Comparison of ENCODE assay signal across 8 mouse cellular contexts in the genomic region with DNA sequence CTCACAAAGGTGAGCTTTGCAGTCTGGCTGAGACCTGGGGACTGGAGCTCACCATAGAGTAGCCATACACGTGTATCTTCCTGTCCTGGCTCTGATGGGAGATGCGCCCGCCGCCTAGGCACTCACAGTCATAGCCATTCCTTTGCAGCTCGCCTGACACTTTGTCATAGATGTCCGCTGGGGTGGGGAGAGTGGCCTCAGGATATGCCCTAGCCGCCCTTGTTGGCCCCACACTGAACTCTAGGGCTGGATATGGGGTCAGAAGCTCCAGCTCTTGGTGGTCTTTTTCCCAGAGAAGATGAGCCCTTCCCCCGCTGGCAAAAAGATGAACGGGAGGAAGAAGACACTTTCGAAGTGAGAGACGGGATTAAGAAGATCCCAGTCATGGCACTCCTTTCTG. TPM values are rescaled to one million over a fixed set of nuclear protein-coding genes. Genes with fewer than 3 reads are reported as not detected.
DNase-seq lines count a peak whose midpoint lies in the region; ATAC-seq and TF ChIP-seq lines count a peak whose summit lies in the region.

No protein-coding gene starts in this region.

- TF ChIP-seq CTCF in lung, postnatal 0 days (IDR thresholded peaks at IDR 0.05): no peak

- H3K4me3 ChIP-seq in erythroblast, embryonic 14.5 days (replicated peaks): peak overlapping the region; percentile 72
- peak overlapping the region; percentile 46 for H3K4me3 ChIP-seq in lung, postnatal 0 days (ENCODE audit: low read depth, low read length)
- peak overlapping the region; percentile 54 for H3K4me3 ChIP-seq in intestine, embryonic 15.5 days (replicated peaks)
- H3K4me3 ChIP-seq in neural tube, embryonic 14.5 days (ENCODE audit: low read depth, low read length): peak overlapping the region; percentile 45

- peaks cover 48% of the 10 kb centered on the region for H3K4me1 ChIP-seq in erythroblast, embryonic 14.5 days (ENCODE audit: control insufficient read depth)
- H3K4me1 ChIP-seq in lung, postnatal 0 days (ENCODE audit: insufficient read depth, low read depth, low read length): peaks cover 17% of the 10 kb centered on the region
- H3K4me1 ChIP-seq in intestine, embryonic 15.5 days (replicated peaks): peaks cover 49% of the 10 kb centered on the region
- H3K4me1 ChIP-seq in neural tube, embryonic 14.5 days (ENCODE audit: control insufficient read depth, insufficient read depth, low read length): peaks cover 25% of the 10 kb centered on the region

- H3K9me3 ChIP-seq in erythroblast, embryonic 14.5 days (ENCODE audit: control insufficient read depth, low read length): peaks cover 24% of the 10 kb centered on the region
- no peaks in the 10 kb centered on the region for H3K9me3 ChIP-seq in lung, postnatal 0 days (ENCODE audit: low read length)
- H3K9me3 ChIP-seq in intestine, embryonic 15.5 days: no peaks in the 10 kb centered on the region
- H3K9me3 ChIP-seq in neural tube, embryonic 14.5 days (ENCODE audit: control insufficient read depth, low read length): no peaks in the 10 kb centered on the region

- peak overlapping the region; percentile 87; the same call in 1 of the 2 replicates for H3K27ac ChIP-seq in lung, postnatal 0 days (ENCODE audit: low read length)
- peak overlapping the region; percentile 95 for H3K27ac ChIP-seq in intestine, embryonic 15.5 days
- H3K27ac ChIP-seq in neural tube, embryonic 14.5 days (ENCODE audit: low read depth, low read length): peak overlapping the region; percentile 82; the same call in 1 of the 2 replicates

- no peak for ATAC-seq in erythroblast, adult 5-6 weeks (replicated peaks; ENCODE audit: low FRiP score, poor library complexity, severe bottlenecking)
- no peak for ATAC-seq in lung, postnatal 0 days
- ATAC-seq in intestine, embryonic 15.5 days: no peak
- no peak for ATAC-seq in neural tube, embryonic 14.5 days (ENCODE audit: low read depth)

- peak overlapping the region; percentile 46 for H3K9ac ChIP-seq in lung, postnatal 0 days (replicated peaks; ENCODE audit: low read depth)
- peak overlapping the region; percentile 61 for H3K9ac ChIP-seq in intestine, embryonic 15.5 days
- H3K9ac ChIP-seq in neural tube, embryonic 14.5 days (replicated peaks; ENCODE audit: low read depth, low read length): peak overlapping the region; percentile 58

- peaks cover 13% of the 10 kb centered on the region for H3K36me3 ChIP-seq in erythroblast, embryonic 14.5 days (ENCODE audit: control insufficient read depth)
- no peaks in the 10 kb centered on the region for H3K36me3 ChIP-seq in lung, postnatal 0 days (ENCODE audit: insufficient read depth, low read length)
- H3K36me3 ChIP-seq in intestine, embryonic 15.5 days: peaks cover 3% of the 10 kb centered on the region; the same call in 1 of the 2 replicates
- H3K36me3 ChIP-seq in neural tube, embryonic 14.5 days (ENCODE audit: control insufficient read depth, insufficient read depth, low read length): peaks cover 4% of the 10 kb centered on the region; the same call in 1 of the 2 replicates

- WGBS in lung, postnatal 0 days: 17% methylated on average over 11 of the region's 11 CpGs
- WGBS in intestine, embryonic 15.5 days: 6% methylated on average over 11 of the region's 11 CpGs
- WGBS in neural tube, embryonic 14.5 days: 16% methylated on average over 11 of the region's 11 CpGs

- TF ChIP-seq EP300 in lung, postnatal 0 days (IDR thresholded peaks at IDR 0.05): no peak

- H3K27me3 ChIP-seq in erythroblast, embryonic 14.5 days (ENCODE audit: control insufficient read depth): peaks cover 41% of the 10 kb centered on the region
- H3K27me3 ChIP-seq in lung, postnatal 0 days (replicated peaks; ENCODE audit: insufficient read depth, low read length): peaks cover 32% of the 10 kb centered on the region
- H3K27me3 ChIP-seq in intestine, embryonic 15.5 days (replicated peaks): peaks cover 31% of the 10 kb centered on the region
- peaks cover 26% of the 10 kb centered on the region for H3K27me3 ChIP-seq in neural tube, embryonic 14.5 days (ENCODE audit: control insufficient read depth, insufficient read depth, low read length)

- peak overlapping the region; percentile 81 for H3K4me2 ChIP-seq in lung, postnatal 0 days (replicated peaks; ENCODE audit: low read depth, low read length)
- H3K4me2 ChIP-seq in intestine, embryonic 15.5 days (replicated peaks): peak overlapping the region; percentile 87
- H3K4me2 ChIP-seq in neural tube, embryonic 14.5 days (ENCODE audit: low read depth, low read length): peak overlapping the region; percentile 74

- no peak for DNase-seq in lung, postnatal 0 days (ENCODE audit: low spot score)
- DNase-seq in lung, postnatal 14 days: no peak
- DNase-seq in ovary, adult 18-20 months (ENCODE audit: low spot score): no peak
- no peak for DNase-seq in embryo, embryonic 9.5 days (ENCODE audit: extremely low spot score)

RNA-seq across cellular contexts. Expression of gene Mamdc4, which starts 0.5 kb away (rescaled TPM):
- 0.09 and 0.38 TPM in 2 replicates for polyA plus RNA-seq in erythroblast, embryonic 14.5 days (2012)
- total RNA-seq in erythroblast, adult 5-6 weeks (2015; ENCODE audit: low replicate concordance): 2.5 and 7.1 TPM in 2 replicates
- 4.3 and 4.5 TPM in 2 replicates for total RNA-seq in erythroblast, adult 5-6 weeks (2017; ENCODE audit: low replicate concordance)
- 0.31 and 1.2 TPM in 2 replicates for polyA plus RNA-seq in lung, postnatal 0 days (2015; fragmentation: Nextera tagmentation; extraction: Ambion mirVana)
- polyA plus RNA-seq in intestine, embryonic 15.5 days (2015; fragmentation: Nextera tagmentation; extraction: Ambion mirVana): 297 and 389 TPM in 2 replicates
- 2.2 and 2.3 TPM in 2 replicates for polyA plus RNA-seq in neural tube, embryonic 14.5 days (2014; fragmentation: Nextera tagmentation; extraction: Ambion mirVana)

RNA-seq across cellular contexts. Expression of gene Phpt1, which starts 0.9 kb away (rescaled TPM):
- polyA plus RNA-seq in erythroblast, embryonic 14.5 days (2012): 0.21 and 0.30 TPM in 2 replicates
- 0.96 and 7.1 TPM in 2 replicates for total RNA-seq in erythroblast, adult 5-6 weeks (2015; ENCODE audit: low replicate concordance)
- total RNA-seq in erythroblast, adult 5-6 weeks (2017; ENCODE audit: low replicate concordance): 2.1 TPM in 1 of 2 replicates, not detected in the other
- polyA plus RNA-seq in lung, postnatal 0 days (2015; fragmentation: Nextera tagmentation; extraction: Ambion mirVana): 97.7 and 103 TPM in 2 replicates
- polyA plus RNA-seq in intestine, embryonic 15.5 days (2015; fragmentation: Nextera tagmentation; extraction: Ambion mirVana): 163 and 190 TPM in 2 replicates
- polyA plus RNA-seq in neural tube, embryonic 14.5 days (2014; fragmentation: Nextera tagmentation; extraction: Ambion mirVana): 184 and 209 TPM in 2 replicates

RNA-seq across cellular contexts. Expression of gene Ajm1, which starts 7.4 kb away (rescaled TPM):
- polyA plus RNA-seq in erythroblast, embryonic 14.5 days (2012): 0.01 TPM in 1 of 2 replicates, not detected in the other
- 0.63 TPM in 1 of 2 replicates, not detected in the other for total RNA-seq in erythroblast, adult 5-6 weeks (2015; ENCODE audit: low replicate concordance)
- total RNA-seq in erythroblast, adult 5-6 weeks (2017; ENCODE audit: low replicate concordance): not detected in 2 replicates
- polyA plus RNA-seq in lung, postnatal 0 days (2015; fragmentation: Nextera tagmentation; extraction: Ambion mirVana): 0.07 TPM in 1 of 2 replicates, not detected in the other
- 1.7 and 2.9 TPM in 2 replicates for polyA plus RNA-seq in intestine, embryonic 15.5 days (2015; fragmentation: Nextera tagmentation; extraction: Ambion mirVana)
- 8.1 and 13.3 TPM in 2 replicates for polyA plus RNA-seq in neural tube, embryonic 14.5 days (2014; fragmentation: Nextera tagmentation; extraction: Ambion mirVana)

RNA-seq across cellular contexts. Expression of gene Edf1, which starts 16.5 kb away (rescaled TPM):
- polyA plus RNA-seq in erythroblast, embryonic 14.5 days (2012): 168 and 190 TPM in 2 replicates
- total RNA-seq in erythroblast, adult 5-6 weeks (2015; ENCODE audit: low replicate concordance): 27.3 and 50.2 TPM in 2 replicates
- 32.2 and 32.9 TPM in 2 replicates for total RNA-seq in erythroblast, adult 5-6 weeks (2017; ENCODE audit: low replicate concordance)
- polyA plus RNA-seq in lung, postnatal 0 days (2015; fragmentation: Nextera tagmentation; extraction: Ambion mirVana): 297 and 329 TPM in 2 replicates
- 339 and 367 TPM in 2 replicates for polyA plus RNA-seq in intestine, embryonic 15.5 days (2015; fragmentation: Nextera tagmentation; extraction: Ambion mirVana)
- polyA plus RNA-seq in neural tube, embryonic 14.5 days (2014; fragmentation: Nextera tagmentation; extraction: Ambion mirVana): 373 and 390 TPM in 2 replicates

RNA-seq across cellular contexts. Expression of gene Traf2, which starts 27.4 kb away (rescaled TPM):
- polyA plus RNA-seq in erythroblast, embryonic 14.5 days (2012): 0.84 and 0.95 TPM in 2 replicates
- total RNA-seq in erythroblast, adult 5-6 weeks (2015; ENCODE audit: low replicate concordance): 1.7 and 2.3 TPM in 2 replicates
- total RNA-seq in erythroblast, adult 5-6 weeks (2017; ENCODE audit: low replicate concordance): 4.2 and 4.3 TPM in 2 replicates
- 20.7 and 21.0 TPM in 2 replicates for polyA plus RNA-seq in lung, postnatal 0 days (2015; fragmentation: Nextera tagmentation; extraction: Ambion mirVana)
- 26.7 and 32.4 TPM in 2 replicates for polyA plus RNA-seq in intestine, embryonic 15.5 days (2015; fragmentation: Nextera tagmentation; extraction: Ambion mirVana)
- 12.6 and 14.8 TPM in 2 replicates for polyA plus RNA-seq in neural tube, embryonic 14.5 days (2014; fragmentation: Nextera tagmentation; extraction: Ambion mirVana)

Comparison
In these comparisons a context has a peak if more than half of its experiments do, and no peak if none do; other contexts are left out.
1. RNA of gene Mamdc4, which starts 0.5 kb away (polyA plus RNA-seq): 297 to 389 TPM in intestine, embryonic 15.5 days; 2.2 to 2.3 TPM in neural tube, embryonic 14.5 days, 0.31 to 1.2 TPM in lung, postnatal 0 days and 0.09 to 0.38 TPM in erythroblast, embryonic 14.5 days; every median in the first group is over 10 times any median in the second.
2. RNA of gene Phpt1, which starts 0.9 kb away (polyA plus RNA-seq): 184 to 209 TPM in neural tube, embryonic 14.5 days, 163 to 190 TPM in intestine, embryonic 15.5 days and 97.7 to 103 TPM in lung, postnatal 0 days; 0.21 to 0.30 TPM in erythroblast, embryonic 14.5 days; every median in the first group is over 10 times any median in the second.
3. Peak in every context shown above with its lines, with median percentiles within 50 percentile points of each other: H3K4me3 ChIP-seq, H3K27ac ChIP-seq, H3K4me2 ChIP-seq and H3K9ac ChIP-seq.